Mouse (Mus musculus): ENCODE measurements around the gene Adgrf1. TPM values are rescaled to one million over a fixed set of nuclear protein-coding genes. Genes with fewer than 3 reads are reported as not detected.

The Adgrf1 gene
- polyA plus RNA-seq, 2 experiments = 0.08 TPM; not detected in 1

- Histone ChIP-seq H3K9me3 (ENCODE audit: control insufficient read depth, low read length) (no peaks in the 10 kb centered on the region), H3K27me3 (ENCODE audit: control insufficient read depth, insufficient read depth, low read length) (no peaks in the 10 kb centered on the region), H3K36me3 (ENCODE audit: control insufficient read depth, insufficient read depth, low read length) (no peaks in the 10 kb centered on the region), H3K9ac (ENCODE audit: low read depth, low read length, severe bottlenecking) (peak overlapping the region; percentile 65), H3K4me1 (ENCODE audit: control insufficient read depth, insufficient read depth, low read length) (0 out of 2 replicates have a peak, but pooled peaks cover 5% of the 10 kb centered on the region), H3K4me2 (replicated peaks; ENCODE audit: low read depth, low read length, severe bottlenecking) (peak overlapping the region; percentile 69), H3K4me3 (replicated peaks; ENCODE audit: low read length) (peak overlapping the region; percentile 28), H3K27ac (replicated peaks; ENCODE audit: low read depth, low read length) (peak overlapping the region; percentile 58; the same call in 1 of the 2 replicates)
- no peak for TF ChIP-seq POLR2A (IDR thresholded peaks at IDR 0.05; ENCODE audit: borderline replicate concordance, extremely low read depth, insufficient read depth, insufficient read length)
- 16% methylated on average over 29 of the region's 29 CpGs for WGBS
- ATAC-seq (ENCODE audit: low FRiP score, low read depth) (peak; percentile 91), DNase-seq (ENCODE audit: low spot score) (peak; percentile 76)
These were observed 56.9 kb downstream of the Adgrf1 start for GRCm38 (mm10) chr17:43326726-43327700.

- Histone ChIP-seq H3K4me2 (replicated peaks; ENCODE audit: low read depth, low read length, severe bottlenecking) (no peak overlapping the region), H3K4me1 (ENCODE audit: control insufficient read depth, insufficient read depth, low read length) (0 out of 2 replicates have a peak, but pooled peaks cover 5% of the 10 kb centered on the region), H3K36me3 (ENCODE audit: control insufficient read depth, insufficient read depth, low read length) (no peaks in the 10 kb centered on the region), H3K9me3 (ENCODE audit: control insufficient read depth, low read length) (no peaks in the 10 kb centered on the region), H3K27me3 (ENCODE audit: control insufficient read depth, insufficient read depth, low read length) (no peaks in the 10 kb centered on the region), H3K27ac (replicated peaks; ENCODE audit: low read depth, low read length) (no peak overlapping the region), H3K9ac (ENCODE audit: low read depth, low read length, severe bottlenecking) (no peak overlapping the region), H3K4me3 (replicated peaks; ENCODE audit: low read length) (no peak overlapping the region)
- no peak for DNase-seq (ENCODE audit: low spot score)
- TF ChIP-seq POLR2A (IDR thresholded peaks at IDR 0.05; ENCODE audit: borderline replicate concordance, extremely low read depth, insufficient read depth, insufficient read length) = no peak
- WGBS = 76% methylated on average over 6 of the region's 6 CpGs
- ATAC-seq (ENCODE audit: low FRiP score, low read depth) = no peak
These were observed 57.7 kb downstream of the Adgrf1 start for GRCm38 (mm10) chr17:43327810-43328209.

GRCm38 (mm10) chr17:43329216-43329615, 59.1 kb downstream of the Adgrf1 start:
- no peak for DNase-seq (ENCODE audit: low spot score)
- Histone ChIP-seq H3K9me3 (ENCODE audit: control insufficient read depth, low read length) (no peaks in the 10 kb centered on the region), H3K27me3 (ENCODE audit: control insufficient read depth, insufficient read depth, low read length) (no peaks in the 10 kb centered on the region), H3K27ac (replicated peaks; ENCODE audit: low read depth, low read length) (no peak overlapping the region), H3K9ac (ENCODE audit: low read depth, low read length, severe bottlenecking) (no peak overlapping the region), H3K36me3 (ENCODE audit: control insufficient read depth, insufficient read depth, low read length) (no peaks in the 10 kb centered on the region), H3K4me3 (replicated peaks; ENCODE audit: low read length) (no peak overlapping the region), H3K4me1 (ENCODE audit: control insufficient read depth, insufficient read depth, low read length) (0 out of 2 replicates have a peak, but pooled peaks cover 5% of the 10 kb centered on the region), H3K4me2 (replicated peaks; ENCODE audit: low read depth, low read length, severe bottlenecking) (no peak overlapping the region)
- no peak for TF ChIP-seq POLR2A (IDR thresholded peaks at IDR 0.05; ENCODE audit: borderline replicate concordance, extremely low read depth, insufficient read depth, insufficient read length)
- WGBS = 84% methylated on average over 4 of the region's 4 CpGs
- no peak for ATAC-seq (ENCODE audit: low FRiP score, low read depth)

GRCm38 (mm10) chr17:43329761-43330183, 59.6 kb downstream of the Adgrf1 start:
- Histone ChIP-seq H3K27me3 (ENCODE audit: control insufficient read depth, insufficient read depth, low read length) (no peaks in the 10 kb centered on the region), H3K4me1 (ENCODE audit: control insufficient read depth, insufficient read depth, low read length) (0 out of 2 replicates have a peak, but pooled peaks cover 5% of the 10 kb centered on the region), H3K36me3 (ENCODE audit: control insufficient read depth, insufficient read depth, low read length) (no peaks in the 10 kb centered on the region), H3K9ac (ENCODE audit: low read depth, low read length, severe bottlenecking) (no peak overlapping the region), H3K27ac (replicated peaks; ENCODE audit: low read depth, low read length) (no peak overlapping the region), H3K9me3 (ENCODE audit: control insufficient read depth, low read length) (no peaks in the 10 kb centered on the region), H3K4me3 (replicated peaks; ENCODE audit: low read length) (no peak overlapping the region), H3K4me2 (replicated peaks; ENCODE audit: low read depth, low read length, severe bottlenecking) (no peak overlapping the region)
- no peak for TF ChIP-seq POLR2A (IDR thresholded peaks at IDR 0.05; ENCODE audit: borderline replicate concordance, extremely low read depth, insufficient read depth, insufficient read length)
- 80% methylated on average over 7 of the region's 7 CpGs for WGBS
- DNase-seq (ENCODE audit: low spot score) (no peak), ATAC-seq (ENCODE audit: low FRiP score, low read depth) (no peak)

- H3K9me3 ChIP-seq (ENCODE audit: control insufficient read depth, low read length) = no peaks in the 10 kb centered on the region
- no peaks in the 10 kb centered on the region for H3K27me3 ChIP-seq (ENCODE audit: control insufficient read depth, insufficient read depth, low read length)
- H3K36me3 ChIP-seq (ENCODE audit: control insufficient read depth, insufficient read depth, low read length) = no peaks in the 10 kb centered on the region
- WGBS = 58% methylated on average over 5 of the region's 5 CpGs
- H3K4me2 ChIP-seq (replicated peaks; ENCODE audit: low read depth, low read length, severe bottlenecking) = no peak overlapping the region
- no peak for ATAC-seq (ENCODE audit: low FRiP score, low read depth)
- no peak for DNase-seq (ENCODE audit: low spot score)
- TF ChIP-seq POLR2A (IDR thresholded peaks at IDR 0.05; ENCODE audit: borderline replicate concordance, extremely low read depth, insufficient read depth, insufficient read length) = no peak
- no peak overlapping the region for H3K4me3 ChIP-seq (replicated peaks; ENCODE audit: low read length)
- H3K4me1 ChIP-seq (ENCODE audit: control insufficient read depth, insufficient read depth, low read length) = no peaks in the 10 kb centered on the region
- H3K9ac ChIP-seq (ENCODE audit: low read depth, low read length, severe bottlenecking) = no peak overlapping the region
- H3K27ac ChIP-seq (replicated peaks; ENCODE audit: low read depth, low read length) = no peak overlapping the region
These were observed 62.6 kb downstream of the Adgrf1 start for GRCm38 (mm10) chr17:43332686-43333085.

Data from limb, embryonic 14.5 days (tissue).